Mouse (Mus musculus) megakaryocyte, embryonic 14.5 days (primary cell): ENCODE measurements around the gene Vav1. TPM values are rescaled to one million over a fixed set of nuclear protein-coding genes. Genes with fewer than 3 reads are reported as not detected.

Experiments
- H3K27me3 ChIP-seq: replicated peaks from 2 replicates; pipeline ENCODE3; 2012; ENCODE audit warnings: inconsistent platforms
- H3K36me3 ChIP-seq: replicated peaks from 2 replicates; pipeline ENCODE3; 2012; ENCODE audit warnings: low read length, inconsistent platforms, mixed read lengths
- H3K4me1 ChIP-seq: 2 replicates; pipeline ENCODE4 v1.6.1; 2012; ENCODE audit warnings: inconsistent platforms
- H3K4me3 ChIP-seq: replicated peaks from 2 replicates; pipeline ENCODE3; 2012; ENCODE audit warnings: moderate library complexity, mild to moderate bottlenecking, inconsistent platforms
- H3K9me3 ChIP-seq: 2 replicates; pipeline ENCODE4 v1.6.1; 2012; ENCODE audit warnings: inconsistent platforms
- FLI1 ChIP-seq: IDR thresholded peaks from 2 replicates; pipeline ENCODE4 v1.6.1; 2012; ENCODE audit warnings: low read length, inconsistent platforms, mixed read lengths
- GATA1 ChIP-seq: IDR thresholded peaks from 3 replicates; pipeline ENCODE4 v1.6.1; 2012; ENCODE audit warnings: mixed read lengths, low read length, inconsistent platforms, borderline replicate concordance
- polyA plus RNA-seq: library from polyadenylated mRNA; stranded (reverse); fragments of >175 nt; gene quantifications from 2 replicates; pipeline ENCODE4 v1.2.3, GENCODE M21; 2012; ENCODE audit warnings: low replicate concordance; ENCODE audit not compliant: insufficient read depth

Vav1 gene
- 34.6 and 164 TPM in 2 replicates for polyA plus RNA-seq

DNA sequence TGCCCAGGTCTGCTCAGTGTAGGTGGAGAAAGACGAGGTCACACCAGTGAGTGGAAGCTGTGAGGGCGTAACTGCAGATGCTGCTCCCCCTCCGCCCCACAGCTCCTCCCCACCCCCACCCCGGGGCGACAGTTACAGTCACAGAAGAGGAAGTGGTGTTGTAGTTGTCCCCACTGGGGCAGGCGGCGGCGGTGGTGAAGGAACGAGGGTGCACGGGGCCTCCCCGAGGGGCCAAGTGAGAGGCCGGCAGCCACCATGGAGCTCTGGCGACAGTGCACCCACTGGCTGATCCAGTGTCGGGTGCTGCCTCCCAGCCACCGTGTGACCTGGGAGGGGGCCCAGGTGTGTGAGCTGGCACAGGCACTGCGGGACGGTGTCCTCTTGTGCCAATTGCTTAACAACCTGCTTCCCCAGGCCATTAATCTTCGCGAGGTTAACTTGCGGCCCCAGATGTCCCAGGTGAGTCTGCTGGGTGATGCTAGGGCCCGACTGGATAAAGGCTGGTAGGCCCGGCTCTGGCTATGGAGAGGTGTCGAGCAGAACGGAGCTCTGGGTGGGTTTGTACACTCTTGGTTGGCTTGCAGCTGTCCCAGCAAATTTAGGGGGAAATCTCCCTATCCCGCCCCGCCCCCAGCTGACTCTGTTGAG lies at the start of gene Vav1:
Vav1 (plus strand) TSS at position 158 of the 648 bp plus-strand sequence.
- TF ChIP-seq GATA1 (no peak), FLI1 (no peak)
- Histone ChIP-seq H3K27me3 (no peaks in the 10 kb centered on the region), H3K9me3 (no peaks in the 10 kb centered on the region), H3K4me1 (peaks cover 85% of the 10 kb centered on the region), H3K4me3 (peak within 1 kb of the TSS; percentile 99), H3K36me3 (peaks cover 43% of the 10 kb centered on the region)

DNA sequence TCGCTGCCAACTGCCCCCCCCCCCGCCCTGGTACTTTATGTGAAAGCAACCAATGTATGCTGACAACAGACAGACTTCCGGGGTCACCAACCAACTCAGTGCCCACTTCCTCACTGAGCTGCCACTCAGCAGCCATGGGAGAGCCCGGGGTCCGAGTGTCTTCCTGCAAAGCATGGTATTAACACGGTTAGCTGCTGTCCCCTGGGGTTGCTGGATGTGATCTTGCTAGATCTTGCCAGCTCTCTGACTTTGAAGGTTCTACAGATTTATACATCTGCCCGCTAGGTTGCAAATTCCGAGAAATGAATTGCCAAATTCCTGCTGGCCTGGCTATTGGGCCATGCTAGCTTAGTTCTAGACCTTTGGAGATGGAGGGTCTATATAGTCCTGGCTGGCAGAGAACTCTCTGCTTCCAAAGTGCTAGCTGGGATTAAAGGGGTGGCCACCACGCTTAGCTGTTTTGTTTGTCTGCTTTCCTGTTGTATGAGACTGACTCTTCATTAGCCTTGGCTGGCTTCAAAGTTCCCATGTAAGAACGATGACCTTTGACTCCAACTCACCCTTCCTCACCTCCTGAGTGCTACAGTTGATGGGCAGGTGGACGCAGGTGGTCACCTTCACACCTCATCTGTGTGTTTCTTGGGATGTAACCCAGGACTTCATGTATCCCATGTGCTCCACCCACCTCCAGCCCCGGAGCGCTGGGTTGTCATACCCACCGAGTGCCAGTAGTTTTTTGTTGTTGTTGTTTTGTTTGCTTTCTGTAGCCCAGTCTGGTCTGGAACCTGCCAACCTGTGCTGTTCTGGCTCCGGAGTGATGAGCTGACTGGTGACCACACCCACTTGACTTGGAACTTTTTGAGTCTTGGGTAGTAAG lies 48.8 kb upstream of the Vav1 start:
- peaks cover 62% of the 10 kb centered on the region for H3K4me1 ChIP-seq
- H3K27me3 ChIP-seq = peaks cover 43% of the 10 kb centered on the region
- H3K36me3 ChIP-seq = peaks cover 14% of the 10 kb centered on the region
- TF ChIP-seq FLI1 (no peak), GATA1 (no peak)
- no peaks in the 10 kb centered on the region for H3K9me3 ChIP-seq
- H3K4me3 ChIP-seq = no peak overlapping the region

DNA sequence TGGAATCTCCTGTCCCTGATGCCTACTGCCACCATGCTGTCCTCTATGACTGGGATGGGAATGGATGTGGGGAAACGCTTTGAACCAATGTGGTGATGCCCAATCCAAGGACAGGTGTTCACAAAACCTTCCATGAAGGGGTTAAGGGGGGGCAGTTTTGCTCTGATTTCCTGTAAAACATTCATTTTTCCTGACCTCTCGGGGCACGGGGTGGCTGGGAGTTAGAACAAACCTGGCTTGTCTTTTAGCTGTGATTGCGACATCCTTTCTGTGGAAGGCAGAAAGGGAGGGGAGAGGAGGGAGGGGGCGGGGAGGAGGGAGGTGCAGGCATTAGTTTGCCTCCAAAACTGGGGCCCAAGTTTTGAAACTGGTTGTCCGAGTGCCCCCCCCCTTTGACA lies 48.2 kb upstream of the Vav1 start:
- Histone ChIP-seq H3K4me3 (no peak overlapping the region), H3K27me3 (peaks cover 37% of the 10 kb centered on the region), H3K4me1 (peaks cover 59% of the 10 kb centered on the region), H3K9me3 (no peaks in the 10 kb centered on the region), H3K36me3 (peaks cover 21% of the 10 kb centered on the region)
- no peak for TF ChIP-seq GATA1
- no peak for TF ChIP-seq FLI1

DNA sequence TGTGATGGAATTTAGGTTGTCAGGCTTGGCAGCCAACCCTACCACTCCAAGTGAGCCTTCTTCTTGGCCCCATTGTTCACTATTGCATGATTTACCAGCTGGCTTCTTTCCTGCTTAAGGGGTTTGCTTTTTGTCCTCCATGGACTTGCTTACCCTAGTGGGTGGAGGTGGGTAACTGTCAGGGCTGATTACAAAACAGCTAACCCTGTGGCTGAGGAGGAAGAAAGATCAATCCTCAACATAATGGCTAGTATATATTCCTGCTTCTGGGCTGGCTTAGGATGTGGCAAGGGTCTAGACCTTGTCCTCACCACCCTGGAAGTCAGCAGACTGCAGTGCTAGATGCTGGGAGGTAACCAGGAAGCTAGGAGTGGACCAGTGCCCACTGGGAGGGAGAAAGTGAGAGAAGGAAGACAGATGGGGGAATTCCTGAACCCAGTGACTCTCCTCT lies 47.6 kb upstream of the Vav1 start:
- H3K4me3 ChIP-seq = no peak overlapping the region
- H3K36me3 ChIP-seq = peaks cover 27% of the 10 kb centered on the region
- peaks cover 56% of the 10 kb centered on the region for H3K4me1 ChIP-seq
- peaks cover 31% of the 10 kb centered on the region for H3K27me3 ChIP-seq
- no peaks in the 10 kb centered on the region for H3K9me3 ChIP-seq
- TF ChIP-seq GATA1 (no peak), FLI1 (no peak)

DNA sequence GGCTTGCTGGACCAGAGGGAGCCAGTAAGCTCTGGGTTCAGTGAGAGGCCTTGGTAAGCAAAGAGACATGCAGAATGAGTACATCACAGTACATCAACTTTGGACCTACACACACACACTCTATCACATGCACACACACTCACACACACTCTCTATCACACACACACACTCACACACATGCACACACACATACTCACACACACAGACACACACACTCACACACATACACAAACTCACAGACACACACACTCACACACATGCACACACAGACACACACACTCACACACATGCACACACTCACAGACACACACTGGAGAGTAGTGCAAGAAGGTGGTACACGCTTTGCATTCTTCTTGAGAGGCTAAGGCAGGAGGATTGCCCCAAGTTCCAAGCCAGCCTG lies 46.7 kb upstream of the Vav1 start:
- no peaks in the 10 kb centered on the region for H3K9me3 ChIP-seq
- peaks cover 50% of the 10 kb centered on the region for H3K4me1 ChIP-seq
- peaks cover 35% of the 10 kb centered on the region for H3K36me3 ChIP-seq
- H3K4me3 ChIP-seq = peak overlapping the region; percentile 28
- no peak for TF ChIP-seq FLI1
- TF ChIP-seq GATA1 = no peak
- H3K27me3 ChIP-seq = peaks cover 23% of the 10 kb centered on the region

DNA sequence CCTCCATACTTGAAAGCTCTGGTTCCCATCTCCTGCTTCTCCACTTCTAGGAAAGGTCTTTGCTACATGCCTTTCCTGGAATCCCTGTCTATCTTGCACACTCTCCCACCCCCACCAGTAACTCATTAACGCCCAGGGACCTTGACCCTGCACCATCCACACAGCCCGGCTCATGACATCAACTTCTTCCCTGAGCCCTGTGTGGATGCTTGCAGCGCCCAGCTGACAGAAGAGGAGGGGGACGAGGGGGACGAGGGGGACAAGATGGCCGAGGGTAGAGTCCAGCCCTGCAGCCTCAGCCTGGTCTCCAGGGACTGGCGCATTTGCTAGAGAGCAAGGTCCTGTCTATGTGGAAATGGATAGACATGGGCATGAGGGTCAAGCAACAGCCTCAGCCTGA lies 45.9 kb upstream of the Vav1 start:
- Histone ChIP-seq H3K4me1 (peaks cover 48% of the 10 kb centered on the region), H3K27me3 (peaks cover 16% of the 10 kb centered on the region), H3K4me3 (no peak overlapping the region), H3K9me3 (no peaks in the 10 kb centered on the region), H3K36me3 (peaks cover 44% of the 10 kb centered on the region)
- no peak for TF ChIP-seq FLI1
- TF ChIP-seq GATA1 = no peak

DNA sequence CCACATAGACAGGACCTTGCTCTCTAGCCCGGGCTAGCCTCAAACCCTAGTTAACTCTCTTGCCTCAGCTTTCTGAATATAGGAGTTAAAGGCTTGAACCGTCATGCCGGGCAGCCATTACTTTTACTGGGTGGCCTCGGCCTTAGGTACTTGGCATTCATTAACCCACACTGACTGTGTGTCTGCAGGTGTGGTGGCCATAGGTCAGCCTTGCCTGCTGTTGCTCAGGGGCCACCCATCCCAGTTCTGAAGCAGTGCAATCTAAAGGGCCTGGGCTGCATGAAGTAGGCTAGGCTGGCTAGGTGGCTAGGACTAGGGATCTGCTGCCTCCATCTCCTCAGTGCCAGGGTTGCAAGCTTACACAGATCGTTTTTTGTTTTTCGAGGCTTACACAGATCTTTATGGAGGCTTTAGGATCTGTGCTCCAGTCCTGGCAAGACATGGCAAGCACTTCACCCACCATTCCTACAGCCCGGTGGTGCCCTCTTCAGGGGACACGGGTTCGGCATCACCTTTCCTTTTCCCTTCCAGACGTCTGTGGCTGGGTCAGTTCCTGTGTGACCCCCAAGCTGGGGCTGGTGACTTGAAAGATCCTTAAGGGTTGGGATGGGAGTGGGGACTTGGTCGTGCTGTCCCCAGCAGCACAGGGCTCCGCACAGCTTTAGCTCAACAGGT lies 44.5 kb upstream of the Vav1 start:
- no peak for TF ChIP-seq FLI1
- TF ChIP-seq GATA1 = no peak
- peaks cover 34% of the 10 kb centered on the region for H3K4me1 ChIP-seq
- no peak overlapping the region for H3K4me3 ChIP-seq
- no peaks in the 10 kb centered on the region for H3K9me3 ChIP-seq
- peaks cover 14% of the 10 kb centered on the region for H3K27me3 ChIP-seq
- peaks cover 49% of the 10 kb centered on the region for H3K36me3 ChIP-seq

DNA sequence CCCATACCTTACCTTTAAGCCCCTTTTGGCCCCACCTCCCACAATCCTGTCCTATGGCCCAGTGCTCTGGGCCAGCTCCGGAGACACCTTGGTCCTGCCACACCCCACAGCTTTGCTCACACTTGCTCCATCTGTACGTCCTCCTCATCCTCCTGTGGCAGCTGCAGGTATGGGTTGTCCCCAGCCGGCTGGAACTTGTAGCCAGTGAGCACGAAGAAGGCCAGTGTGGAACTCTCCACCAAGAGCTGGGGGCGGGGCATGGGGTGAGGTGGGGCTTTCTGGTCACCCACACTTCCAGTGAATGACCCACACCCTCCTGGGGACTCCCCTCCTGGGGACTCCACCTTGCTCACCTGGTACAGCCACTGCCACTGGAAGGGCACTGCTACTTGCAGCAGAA lies 43.1 kb upstream of the Vav1 start:
- Histone ChIP-seq H3K27me3 (peaks cover 6% of the 10 kb centered on the region), H3K4me3 (no peak overlapping the region), H3K4me1 (peaks cover 24% of the 10 kb centered on the region; the same call in 1 of the 2 replicates), H3K36me3 (peaks cover 49% of the 10 kb centered on the region), H3K9me3 (no peaks in the 10 kb centered on the region)
- TF ChIP-seq FLI1 (no peak), GATA1 (no peak)

DNA sequence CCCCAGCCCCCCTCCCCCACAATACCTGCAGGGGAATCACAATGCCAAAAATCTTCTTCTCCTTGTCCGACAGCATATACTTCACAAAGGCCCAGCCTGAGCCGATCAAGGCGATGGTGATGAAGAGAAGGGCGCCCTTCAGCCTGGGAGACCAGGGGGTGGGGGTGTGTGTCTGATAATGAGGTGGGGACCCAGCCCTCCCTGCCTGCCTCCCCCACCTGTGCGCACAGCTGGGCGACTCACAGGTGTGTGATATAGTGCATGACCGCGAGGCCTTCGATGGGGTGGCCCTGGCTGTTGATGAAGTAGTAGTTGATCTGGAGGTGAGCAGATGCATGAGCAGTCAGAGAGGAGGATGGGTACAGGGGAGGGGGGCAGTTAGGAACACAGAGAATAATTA lies 41.7 kb upstream of the Vav1 start:
- TF ChIP-seq GATA1 = no peak
- TF ChIP-seq FLI1 = no peak
- peaks cover 13% of the 10 kb centered on the region; the same call in 1 of the 2 replicates for H3K4me1 ChIP-seq
- peaks cover 5% of the 10 kb centered on the region; the same call in 1 of the 2 replicates for H3K9me3 ChIP-seq
- H3K27me3 ChIP-seq = peaks cover 6% of the 10 kb centered on the region
- no peak overlapping the region for H3K4me3 ChIP-seq
- peaks cover 58% of the 10 kb centered on the region for H3K36me3 ChIP-seq
